Mouse (Mus musculus) hematopoietic stem cell, adult 5-6 weeks (primary cell): ENCODE results near the gene Tma7. TPM values are rescaled to one million over a fixed set of nuclear protein-coding genes. Genes with fewer than 3 reads are reported as not detected.

Experiments used
- ATAC-seq, 2 experiments: fragments of 125-278 bp in 1 of 2; replicated peaks in 1 of 2; 2 replicates each; pipeline ENCODE4 v1.8.0; 2016 to 2017; ENCODE audit warnings: inconsistent platforms in 2 of 2, mild to moderate bottlenecking in 2 of 2, moderate number of reproducible peaks in 2 of 2, low read depth in 1 of 2, moderate TSS enrichment in 1 of 2; ENCODE audit not compliant: low FRiP score in 2 of 2, poor library complexity in 2 of 2, severe bottlenecking in 2 of 2, insufficient read depth in 1 of 2, low TSS enrichment in 1 of 2
- total RNA-seq: library from RNA; stranded (forward); fragments of 172-1452, 232-1000 nt; gene quantifications from 2 replicates; pipeline ENCODE4 v1.2.3, GENCODE M21; 2017

Tma7 gene
- total RNA-seq, 1 experiment from 2014 or later, result 60.9 TPM

DNA sequence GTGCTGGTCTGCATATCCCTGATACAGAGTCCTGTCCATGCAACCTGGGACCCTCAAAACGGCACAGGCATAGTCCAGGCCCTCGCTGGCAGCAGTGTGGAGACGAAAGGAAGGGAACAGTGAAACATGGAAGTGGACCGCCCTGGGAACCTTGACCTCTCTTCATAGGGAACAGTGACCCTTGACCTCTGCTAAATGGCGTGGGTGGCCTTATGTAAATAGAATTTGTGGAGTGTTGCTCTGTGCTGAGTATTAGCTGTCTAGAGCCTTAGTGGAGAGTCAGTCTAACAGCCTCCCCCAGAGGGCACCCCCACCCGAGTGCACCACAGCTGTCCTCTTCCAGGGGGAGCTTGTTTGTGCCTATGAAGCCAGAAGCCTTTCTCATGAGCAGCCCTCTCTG lies 10.4 kb upstream of the Tma7 start:
- ATAC-seq, result no peak

DNA sequence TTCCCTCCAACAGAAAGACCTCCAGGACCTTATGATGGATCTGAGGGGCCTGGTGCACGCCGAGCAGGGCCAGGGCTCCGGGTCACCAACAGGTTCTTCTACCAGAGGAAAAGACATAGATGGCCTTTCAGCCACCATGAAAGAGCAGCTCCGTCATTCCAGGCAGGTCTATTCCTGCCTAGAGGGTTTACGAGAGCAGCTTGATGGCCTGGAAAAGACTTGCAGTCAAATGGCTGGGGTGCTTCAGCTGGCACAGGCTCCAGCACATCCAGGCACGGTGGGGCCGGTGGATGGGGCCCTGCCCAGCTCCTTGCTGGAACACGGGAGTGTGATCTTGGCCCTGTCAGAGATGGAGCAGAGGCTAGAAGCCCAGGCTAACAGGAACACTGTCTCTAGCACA lies 9.4 kb upstream of the Tma7 start:
- ATAC-seq, result no peak

DNA sequence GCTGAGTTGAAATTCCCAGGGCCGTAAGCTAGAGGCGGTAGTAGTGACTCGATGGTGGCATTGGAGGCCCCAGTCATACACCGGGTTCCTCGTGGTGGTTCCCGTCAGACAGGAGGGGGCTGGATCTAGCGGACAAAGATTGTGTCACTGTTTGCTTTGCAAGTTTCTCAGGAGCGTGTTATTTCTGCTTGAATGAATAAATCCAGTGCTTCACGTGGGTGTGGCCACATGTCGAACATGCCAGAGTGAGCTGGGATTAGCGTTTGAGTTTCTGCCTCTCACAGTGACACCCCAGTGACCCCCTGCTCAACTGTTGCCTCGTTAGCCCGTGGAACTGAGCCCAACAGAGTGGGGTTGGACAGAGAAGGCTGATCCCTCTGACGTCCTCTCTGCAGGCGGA lies 8.1 kb upstream of the Tma7 start:
- no peak for ATAC-seq

DNA sequence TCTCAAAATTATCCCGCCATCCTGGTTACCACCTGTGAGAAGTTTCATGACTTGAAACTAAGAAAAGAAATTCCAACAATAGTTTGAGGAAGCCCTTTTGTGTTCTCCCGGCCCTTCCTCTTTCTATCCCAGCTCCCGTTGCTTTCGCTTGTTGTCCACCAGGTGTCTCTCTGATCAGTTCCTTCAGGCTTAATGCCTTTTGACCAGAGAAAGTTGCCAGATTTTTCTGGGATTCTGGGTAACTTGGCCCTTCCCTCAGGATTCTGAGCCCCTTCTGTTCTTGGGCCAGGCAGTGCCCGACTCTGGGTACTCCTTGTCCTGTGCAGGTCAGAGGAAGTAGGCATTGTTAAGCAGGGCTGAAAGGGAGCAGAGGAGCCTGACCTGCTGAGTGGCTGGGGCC lies 5.6 kb upstream of the Tma7 start:
- ATAC-seq, result peak in 1 of 2 experiments; percentile 40; a peak in 1 of 4 replicates

DNA sequence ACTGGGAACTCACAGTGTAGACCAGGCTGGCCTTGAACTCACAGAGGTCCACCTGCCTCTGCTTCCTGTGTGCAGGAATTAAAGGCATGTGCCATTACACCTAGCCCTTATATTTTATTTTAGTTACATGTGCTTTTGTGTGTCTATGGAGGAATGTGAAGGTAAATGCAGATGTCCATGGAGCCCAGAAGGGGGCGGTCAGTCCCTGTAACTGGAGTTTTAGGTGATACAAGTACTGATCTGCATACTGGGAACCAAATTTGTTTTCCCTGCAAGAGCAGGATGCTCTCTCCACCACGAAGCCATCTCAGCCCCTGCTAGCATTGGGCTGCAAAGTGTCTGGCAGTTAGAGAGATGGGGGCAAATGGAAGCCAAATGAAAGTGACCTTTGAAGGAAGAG lies 2.5 kb upstream of the Tma7 start:
- ATAC-seq, result no peak

DNA sequence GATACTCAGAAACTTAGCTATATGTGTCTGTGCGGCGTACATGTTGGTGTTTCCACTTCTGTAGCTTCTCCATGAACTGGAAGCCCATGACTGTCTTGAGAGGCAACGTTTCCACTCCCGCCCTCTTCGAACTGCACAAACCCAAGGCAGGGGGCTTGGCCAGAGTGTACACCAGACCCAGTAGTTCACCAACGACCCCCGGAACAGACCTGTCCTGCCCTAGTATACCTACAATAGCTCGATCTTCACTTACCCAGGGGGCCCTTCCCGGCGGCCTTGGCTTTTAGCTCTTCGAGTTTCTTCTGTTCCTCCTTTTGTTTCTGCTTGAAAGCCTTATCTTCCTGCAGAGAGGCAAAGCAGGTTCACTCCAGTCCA lies 651 bp downstream of the Tma7 start:
- no peak for ATAC-seq

DNA sequence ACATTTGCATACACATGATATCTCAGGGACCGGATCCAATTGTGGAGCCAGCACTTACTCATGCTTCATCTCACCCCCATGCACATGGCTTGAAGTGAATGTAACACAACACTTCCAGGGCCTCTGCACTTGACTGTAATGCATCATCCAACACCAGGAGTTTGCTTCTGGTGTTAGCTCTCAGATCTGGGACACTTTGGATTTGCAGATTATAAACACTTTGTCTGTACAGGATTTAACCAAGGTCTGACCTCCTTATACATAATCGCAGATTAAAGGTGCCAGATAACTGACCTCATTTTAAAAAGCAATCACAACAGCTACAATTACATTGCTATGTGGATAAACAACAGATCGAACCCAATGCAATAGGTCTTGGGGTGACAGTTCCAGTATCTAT lies 1.9 kb downstream of the Tma7 start:
- no peak for ATAC-seq

DNA sequence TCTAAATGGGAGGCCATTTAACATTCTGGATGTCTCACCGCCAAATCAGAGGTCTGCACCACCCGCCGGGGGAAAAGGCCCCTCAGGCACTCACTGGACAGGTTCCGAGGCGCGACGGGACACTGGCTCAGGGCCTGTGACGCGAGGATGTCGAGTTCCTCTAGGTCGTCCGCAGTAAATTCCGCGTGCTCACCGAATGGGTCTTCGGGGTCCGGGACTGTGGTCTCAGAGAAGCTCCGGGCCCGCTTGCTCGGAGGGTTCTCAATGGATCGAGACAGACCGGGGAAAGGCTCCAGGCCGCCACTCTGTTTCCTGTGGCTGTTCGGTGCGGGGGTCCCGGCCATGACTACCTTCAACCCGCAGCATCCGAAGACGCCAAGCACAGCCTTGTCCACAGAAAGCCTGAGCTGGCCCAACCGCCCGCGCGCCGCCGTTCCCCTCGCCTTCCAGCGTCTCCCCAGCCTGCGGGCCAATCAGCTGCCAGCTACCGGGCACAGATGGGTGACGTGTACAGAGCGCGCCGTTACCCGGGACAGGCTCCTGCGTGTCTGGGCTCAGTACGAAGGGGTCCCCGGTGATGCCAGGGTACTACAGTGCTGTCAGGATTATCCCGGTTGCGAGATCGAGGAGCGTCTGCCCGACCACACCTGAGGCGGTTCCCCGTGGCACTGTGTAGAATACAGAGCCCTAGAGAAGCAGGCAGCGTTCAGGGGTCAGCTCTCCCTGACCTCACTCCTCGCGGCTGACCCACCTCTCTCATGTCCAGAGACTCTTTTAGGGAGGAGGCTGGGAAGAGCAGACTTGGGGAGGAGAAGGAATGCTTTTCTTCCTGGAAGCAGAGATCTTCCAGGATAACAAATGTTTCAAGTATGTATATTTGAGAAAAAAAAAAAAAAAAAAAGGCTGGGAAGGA lies 8.5 kb downstream of the Tma7 start, which contains the start of gene Atrip:
TSS of gene Atrip (minus strand) at position 464 of the 913 bp plus-strand sequence.
- peak; percentile 99 to 100 for ATAC-seq

DNA sequence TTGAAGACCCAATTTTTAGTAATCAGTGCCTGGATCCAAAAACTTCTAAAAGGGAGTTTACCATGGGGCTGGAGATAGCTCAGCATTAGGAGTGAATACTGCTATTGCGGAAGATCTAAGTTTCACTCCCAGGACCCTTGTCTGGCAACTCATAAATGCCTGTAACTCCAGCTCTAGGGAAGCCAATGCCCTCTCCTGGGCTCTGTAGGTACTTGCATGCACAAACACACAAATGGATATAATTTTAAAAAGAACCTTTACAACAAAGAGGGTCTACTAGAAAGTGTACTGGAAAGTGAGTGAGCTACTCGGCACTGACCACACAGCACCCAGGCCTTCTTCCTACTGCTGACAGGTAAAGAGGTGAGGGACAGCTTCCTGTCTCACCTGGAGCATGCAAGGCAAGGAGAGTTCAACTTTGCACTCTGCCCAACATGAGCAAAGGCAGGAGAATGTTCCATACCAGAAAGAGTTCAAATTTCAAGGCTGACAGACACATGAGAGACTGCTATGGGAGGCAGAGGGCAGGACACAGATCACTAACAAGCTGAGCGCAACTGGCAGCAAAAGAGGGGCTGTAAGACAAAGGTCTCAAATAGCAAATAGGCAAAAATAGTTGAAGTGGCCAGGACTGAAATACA lies 14.2 kb downstream of the Tma7 start:
- ATAC-seq, result no peak

DNA sequence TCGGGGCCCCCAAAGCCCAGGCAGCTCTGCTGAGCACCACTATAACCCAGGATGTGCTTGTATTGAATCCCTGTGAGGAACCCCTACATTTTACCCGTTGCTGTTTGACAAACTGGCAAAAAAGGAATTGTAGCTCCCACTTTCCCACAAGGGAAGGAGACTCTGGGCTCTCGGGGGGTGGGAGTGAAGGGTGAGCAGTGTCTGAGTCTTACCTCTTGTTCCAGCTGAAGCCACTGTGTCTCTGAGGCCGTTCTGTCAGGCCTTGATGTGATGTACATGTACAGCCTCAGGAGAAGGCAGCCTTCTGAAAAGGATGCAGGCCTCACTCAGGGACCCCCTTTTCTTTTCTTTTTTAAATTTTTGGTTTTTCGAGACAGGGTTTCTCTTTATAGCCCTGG lies 21.5 kb downstream of the Tma7 start:
- ATAC-seq, result no peak

DNA sequence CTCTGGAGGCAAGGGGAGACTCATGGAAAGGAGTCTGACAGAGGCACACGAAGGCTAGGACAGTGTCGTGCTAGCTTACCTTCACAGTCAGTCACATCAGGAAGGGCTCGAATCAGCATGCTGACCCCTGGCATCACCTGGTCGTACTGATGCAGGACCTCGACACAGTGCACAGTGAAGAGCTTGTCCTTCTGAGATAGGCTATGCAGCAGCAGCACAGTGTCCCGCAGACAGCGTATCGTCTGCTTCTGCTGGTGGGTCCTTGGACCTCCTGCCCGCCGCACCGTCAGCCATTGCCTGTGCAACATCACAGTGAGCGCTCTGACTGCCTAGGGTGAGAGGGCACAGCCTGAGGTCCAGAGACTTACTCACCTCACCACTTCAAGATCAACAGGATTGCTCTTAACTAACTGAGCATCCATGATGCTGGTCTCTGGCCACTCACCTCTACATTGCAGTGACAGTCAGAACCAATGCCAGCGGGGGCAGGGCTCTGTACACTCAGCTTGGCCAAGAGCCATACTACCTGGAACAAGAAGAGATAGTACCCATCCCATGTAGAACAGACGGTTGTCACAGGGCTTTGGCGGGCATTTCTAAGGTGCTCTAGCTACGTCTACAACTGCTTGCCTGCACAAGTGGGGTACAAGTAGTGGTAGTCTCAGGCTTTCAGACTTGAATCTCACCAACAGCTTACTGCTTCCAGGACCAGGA lies 22.0 kb downstream of the Tma7 start:
- no peak for ATAC-seq

DNA sequence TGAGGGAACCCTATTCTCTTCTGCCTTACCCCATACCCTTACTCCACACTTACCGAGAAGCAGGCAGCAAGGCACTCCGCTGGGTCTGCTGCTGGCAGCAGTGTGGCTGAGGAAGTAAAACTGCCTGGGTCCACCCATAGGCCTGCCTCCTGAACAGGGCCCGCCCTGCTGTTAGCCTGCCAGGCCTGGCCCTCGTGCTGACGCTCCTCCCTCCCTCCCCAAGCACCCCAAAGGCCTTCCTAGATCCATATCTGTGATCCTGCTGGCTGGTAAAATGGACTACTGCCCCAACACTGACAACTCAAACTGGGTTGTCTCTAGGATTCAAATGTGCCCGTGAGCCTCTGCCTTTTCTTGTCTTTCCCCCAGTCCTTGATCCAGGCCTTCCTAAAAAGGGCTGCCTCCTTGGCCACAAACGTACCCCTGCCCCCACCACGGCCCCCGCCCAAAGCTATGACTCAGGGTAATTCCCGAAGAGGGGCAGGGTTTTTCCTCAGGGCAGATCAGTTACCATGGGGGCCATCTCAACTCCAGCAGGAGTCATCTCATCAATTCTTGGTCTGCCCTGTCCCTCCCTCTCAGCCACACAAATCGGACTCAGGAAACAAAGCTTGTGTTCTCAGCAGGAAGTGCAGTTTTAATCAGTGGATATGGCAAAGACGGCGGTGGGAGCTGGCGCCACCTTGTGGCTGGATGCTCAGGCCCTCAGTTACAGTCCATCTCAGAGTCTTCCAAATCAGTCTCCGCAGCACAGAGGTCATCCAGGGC lies 23.1 kb downstream of the Tma7 start, which contains the start of gene Trex1:
TSS of gene Trex1 (minus strand) at position 599 of the 768 bp plus-strand sequence.
- peak; percentile 75 to 80 for ATAC-seq

DNA sequence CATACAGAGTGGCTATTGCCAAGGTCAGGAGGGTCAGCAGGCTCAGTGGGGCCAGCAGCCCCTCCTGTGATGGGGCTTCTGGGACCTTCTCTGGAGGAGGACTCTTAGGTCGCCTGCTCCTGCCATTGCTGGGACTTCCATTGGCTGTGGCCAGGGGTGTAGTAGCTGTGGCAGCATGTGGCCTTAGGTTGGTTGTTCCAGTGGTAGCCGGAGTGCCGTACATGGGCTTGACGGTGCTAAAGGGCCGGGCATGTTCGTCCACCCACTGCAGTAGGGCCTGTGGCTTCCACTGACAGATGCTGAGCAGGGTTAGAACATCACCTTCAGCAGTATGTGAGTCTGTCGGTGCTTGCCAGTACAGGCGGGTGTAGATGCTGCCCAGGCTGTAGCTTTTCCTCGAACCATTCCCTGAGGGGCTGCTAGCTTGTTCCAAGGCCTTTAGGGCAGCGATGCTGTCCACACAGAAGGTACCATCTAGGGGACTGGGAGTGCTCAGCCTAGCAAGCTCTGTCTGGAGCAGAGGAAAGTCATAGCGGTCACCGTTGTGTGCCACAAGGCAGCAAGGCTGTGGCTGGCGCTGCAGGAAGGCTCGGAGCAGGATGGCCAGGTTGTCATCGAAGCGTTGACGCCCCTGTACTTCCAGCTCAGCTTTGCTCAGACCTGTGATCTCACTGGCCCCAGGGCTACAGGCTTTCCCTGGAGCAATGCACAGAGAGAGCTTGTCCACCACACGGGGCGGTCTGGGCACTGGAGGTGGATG lies 24.2 kb downstream of the Tma7 start:
- ATAC-seq, result no peak

DNA sequence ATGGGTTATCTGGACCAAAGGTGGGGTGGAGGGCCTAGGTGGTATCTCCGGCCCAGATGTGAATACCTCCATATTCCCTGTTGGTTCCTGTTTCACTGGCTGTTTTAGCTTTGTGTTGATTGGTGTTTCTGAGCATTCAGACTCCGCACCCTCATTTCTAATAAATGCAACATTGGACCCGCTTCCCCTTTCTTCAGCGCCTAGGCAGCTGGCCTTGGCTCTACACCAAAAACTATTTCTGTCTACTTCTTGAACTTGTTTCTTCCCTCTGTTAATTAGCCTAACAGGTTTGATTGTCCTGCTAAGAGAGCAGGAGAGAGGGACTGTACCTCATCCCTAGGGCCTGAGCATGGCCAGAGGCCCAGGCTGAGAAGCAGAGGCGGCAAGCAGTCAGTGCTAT lies 24.8 kb downstream of the Tma7 start:
- ATAC-seq, result no peak

DNA sequence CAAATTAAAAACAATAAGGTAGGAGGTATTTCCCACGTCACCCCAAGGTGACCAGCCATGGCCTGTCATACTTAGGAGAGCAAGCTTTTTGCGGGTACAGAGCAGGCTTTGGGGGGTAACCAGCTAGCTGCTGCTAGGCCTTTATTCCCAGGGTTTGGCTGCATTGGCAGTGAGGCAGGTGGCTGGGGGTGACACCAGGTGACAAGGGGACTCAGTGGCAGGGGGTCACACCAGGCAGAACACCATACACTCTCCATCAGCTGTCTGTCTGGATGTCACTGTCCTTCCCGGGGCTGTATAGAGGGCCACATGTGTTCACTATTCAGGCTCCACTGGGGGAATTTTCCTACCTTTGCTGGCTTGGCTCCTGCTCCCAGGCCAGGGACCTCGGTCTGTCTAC lies 25.5 kb downstream of the Tma7 start:
- no peak for ATAC-seq

DNA sequence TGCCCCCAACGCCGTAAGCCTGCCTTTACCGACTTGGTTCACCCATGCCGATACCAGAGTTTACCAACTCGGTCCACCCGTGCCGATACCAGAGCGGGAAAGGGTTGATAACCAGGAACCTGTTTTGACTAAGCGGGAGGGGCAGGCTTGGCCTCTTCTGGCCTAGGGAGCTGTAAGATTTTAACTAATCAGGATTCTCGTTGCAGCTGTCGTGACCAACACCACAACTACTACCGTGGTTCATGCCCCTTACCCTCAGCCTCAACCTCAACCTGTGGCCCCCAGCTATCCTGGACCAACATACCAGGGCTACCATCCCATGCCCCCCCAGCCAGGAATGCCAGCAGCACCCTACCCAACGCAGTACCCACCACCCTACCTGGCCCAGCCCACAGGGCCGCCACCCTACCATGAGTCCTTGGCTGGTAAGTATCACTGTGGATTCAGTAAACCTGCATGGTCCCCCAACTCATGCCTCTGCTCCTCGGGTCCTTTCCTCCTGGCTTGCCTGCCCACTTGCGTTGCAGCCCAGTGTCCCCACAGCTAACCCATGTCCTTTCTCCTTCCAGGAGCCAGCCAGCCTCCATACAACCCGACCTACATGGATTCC lies 26.2 kb downstream of the Tma7 start:
- ATAC-seq, result no peak
